Mouse (Mus musculus) heart, embryonic 14.5 days (tissue): ENCODE measurements around the gene Cdkl4. TPM values are rescaled to one million over a fixed set of nuclear protein-coding genes. Genes with fewer than 3 reads are reported as not detected.
"Not testable (repeated sequence)": the region's sequence is repeated elsewhere in the genome, so short reads cannot be mapped to it uniquely, and the experiment has no call there.

Source experiments
- ATAC-seq: fragments of 200-750 bp; cut with Nextera tagmentation; 2 replicates; pipeline ENCODE4 v1.8.0; 2017; ENCODE audit warnings: low read depth, moderate TSS enrichment; ENCODE audit not compliant: insufficient number of reproducible peaks, insufficient read depth, low FRiP score
- H3K27ac ChIP-seq, 2 experiments: fragments of 200-500 bp in 1 of 2; fragments of 300-500 bp in 1 of 2; sonication (generic) in 1 of 2; replicated peaks in 1 of 2; 2 replicates each; pipeline ENCODE4 v1.5.1; 2012 to 2014; ENCODE audit warnings: low read depth in 2 of 2, low read length in 2 of 2, control low read depth in 1 of 2, mild to moderate bottlenecking in 1 of 2, mixed read lengths in 1 of 2; ENCODE audit not compliant: control insufficient read depth in 1 of 2, insufficient read depth in 1 of 2
- H3K27me3 ChIP-seq: fragments of 300-500 bp; sonication (generic); 2 replicates; pipeline ENCODE4 v1.6.1; 2014; ENCODE audit warnings: mild to moderate bottlenecking, low read length, control low read depth; ENCODE audit not compliant: control insufficient read depth, insufficient read depth
- H3K36me3 ChIP-seq: fragments of 300-500 bp; sonication (generic); 2 replicates; pipeline ENCODE4 v1.6.1; 2014; ENCODE audit warnings: mild to moderate bottlenecking, control low read depth, low read length, mixed read lengths; ENCODE audit not compliant: control insufficient read depth, insufficient read depth
- H3K4me1 ChIP-seq, 2 experiments: fragments of 200-500 bp in 1 of 2; fragments of 300-500 bp in 1 of 2; sonication (generic) in 1 of 2; 2 replicates each; pipeline ENCODE4 v1.6.1; 2012 to 2014; ENCODE audit warnings: low read length in 2 of 2, control low read depth in 1 of 2, mixed read lengths in 1 of 2; ENCODE audit not compliant: control insufficient read depth in 2 of 2, insufficient read depth in 2 of 2
- H3K4me2 ChIP-seq: fragments of 300-500 bp; sonication (generic); 2 replicates; pipeline ENCODE4 v1.6.1; 2014; ENCODE audit warnings: mild to moderate bottlenecking, low read length
- H3K4me3 ChIP-seq, 2 experiments: fragments of 200-500 bp in 1 of 2; fragments of 300-500 bp in 1 of 2; sonication (generic) in 1 of 2; 2 replicates each; pipeline ENCODE4 v1.5.1; 2012 to 2014; ENCODE audit warnings: low read length in 2 of 2, mild to moderate bottlenecking in 2 of 2, control low read depth in 1 of 2, low read depth in 1 of 2, moderate library complexity in 1 of 2; ENCODE audit not compliant: control insufficient read depth in 1 of 2, insufficient read depth in 1 of 2
- H3K9ac ChIP-seq: fragments of 300-500 bp; sonication (generic); 2 replicates; pipeline ENCODE4 v1.6.1; 2014; ENCODE audit warnings: mild to moderate bottlenecking, low read length
- H3K9me3 ChIP-seq: fragments of 300-500 bp; sonication (generic); 2 replicates; pipeline ENCODE4 v1.6.1; 2016; ENCODE audit warnings: low read length, control low read depth; ENCODE audit not compliant: control insufficient read depth
- WGBS: fragments of 180-500 bp; shearing (Covaris S2); extraction: QIAGEN DNeasy Blood & Tissue Kit; methylation state at CpG from one replicate; pipeline ENCODE4 v1.1.7; 2014; 5-methylcytosine and 5-hydroxymethylcytosine counted together
- polyA plus RNA-seq: library from polyadenylated mRNA; unstranded; fragments of >200 nt; fragmentation: Nextera tagmentation; extraction: Ambion mirVana; gene quantifications from 2 replicates; pipeline ENCODE4 v1.2.1, GENCODE M21; 2014

The Cdkl4 gene
- polyA plus RNA-seq, 1 experiment from 2014 or later = not detected

DNA sequence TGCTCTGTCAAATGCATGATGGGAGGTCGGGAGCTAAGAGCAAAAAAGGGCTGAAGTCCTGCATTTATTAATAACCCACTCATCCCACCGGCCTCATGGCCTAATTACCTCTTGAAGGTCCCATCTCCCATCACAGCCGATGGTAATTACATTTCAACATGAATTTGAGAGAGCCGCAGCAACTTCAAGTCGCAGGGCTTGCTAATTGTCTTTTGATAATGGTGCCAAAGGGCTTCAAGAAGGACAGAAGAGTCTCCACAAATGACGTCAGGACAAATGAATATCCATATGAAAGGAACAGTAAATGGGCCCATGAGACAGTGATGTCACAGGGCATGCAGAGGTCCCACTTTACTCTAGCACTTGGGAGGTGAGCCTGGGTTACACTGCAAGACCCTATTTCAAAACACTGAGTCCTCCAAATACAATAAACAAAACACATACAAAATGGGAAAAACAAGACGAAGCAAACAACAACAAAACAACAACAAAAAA, 3.1 kb downstream of the Cdkl4 start:
- Histone ChIP-seq H3K4me3 (no peak overlapping the region), H3K9ac (no peak overlapping the region), H3K27ac (no peak overlapping the region), H3K4me2 (no peak overlapping the region), H3K27me3 (no peaks in the 10 kb centered on the region), H3K9me3 (no peaks in the 10 kb centered on the region), H3K4me1 (peaks cover 0 to 5% of the 10 kb centered on the region in 2 experiments; a peak in 3 of 4 replicates), H3K36me3 (peaks cover 2% of the 10 kb centered on the region; the same call in 1 of the 2 replicates)
- WGBS = 80% methylated on average over 7 of the region's 7 CpGs
- no peak for ATAC-seq

DNA sequence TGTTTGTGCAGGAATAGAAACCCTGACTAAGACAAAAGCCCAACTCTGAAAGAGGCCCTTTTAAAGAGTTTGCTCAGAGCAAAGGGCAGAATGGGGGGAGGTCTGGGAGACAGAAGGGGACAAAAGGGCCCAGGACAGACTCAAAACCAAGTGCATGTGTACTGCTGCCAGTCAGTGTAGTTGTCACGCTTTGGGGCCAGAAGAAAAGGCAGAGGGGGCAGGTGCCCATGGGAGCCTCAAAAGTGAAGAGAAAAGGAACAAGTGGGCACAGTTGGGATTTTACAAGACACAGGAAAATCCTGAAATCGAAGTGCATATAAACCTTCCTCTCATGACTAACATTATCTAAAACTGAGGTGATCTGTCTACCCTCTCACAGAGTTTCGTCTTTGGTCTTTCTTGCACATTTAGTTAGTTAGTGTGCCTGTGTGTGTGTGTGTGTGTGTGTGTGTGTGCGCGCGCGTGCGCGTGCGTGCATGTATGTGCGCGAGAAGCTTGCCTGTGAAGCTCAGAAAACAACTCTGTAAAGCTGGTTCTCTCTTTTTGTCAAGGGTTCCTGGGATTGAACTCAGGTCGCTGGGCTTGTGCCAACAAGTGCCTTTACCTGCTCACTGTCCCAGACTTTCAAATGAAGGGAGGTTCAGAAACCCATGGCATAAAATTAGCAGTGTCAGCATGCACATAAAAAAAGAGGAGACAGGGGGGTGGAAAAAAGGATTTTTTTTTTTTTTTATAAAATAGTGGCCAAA, 5.3 kb downstream of the Cdkl4 start:
- Histone ChIP-seq H3K4me3 (no peak overlapping the region), H3K27ac (no peak overlapping the region), H3K9me3 (no peaks in the 10 kb centered on the region), H3K27me3 (no peaks in the 10 kb centered on the region), H3K9ac (no peak overlapping the region), H3K36me3 (no peaks in the 10 kb centered on the region), H3K4me2 (no peak overlapping the region), H3K4me1 (peaks cover 0 to 1% of the 10 kb centered on the region in 2 experiments; a peak in 3 of 4 replicates)
- no peak for ATAC-seq
- WGBS = 90% methylated on average over 13 of the region's 13 CpGs

DNA sequence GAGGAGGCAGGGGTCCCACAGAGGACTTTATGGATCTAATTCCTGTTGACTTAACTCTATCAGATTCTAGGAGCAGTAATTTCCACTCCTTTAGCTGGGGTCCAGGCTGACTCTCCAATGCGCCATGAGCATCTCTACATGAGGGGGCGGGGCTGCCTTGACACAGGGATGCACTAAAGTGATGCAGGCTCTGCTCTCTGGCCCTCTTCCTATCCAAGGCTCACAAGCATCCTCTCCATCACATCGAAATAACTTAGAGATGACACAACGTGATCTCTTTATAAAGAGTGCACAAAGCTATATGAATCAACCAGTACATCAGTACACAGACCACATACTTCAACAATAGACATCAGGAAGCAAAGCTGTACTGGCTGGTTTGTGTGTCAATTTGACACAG, 6.2 kb downstream of the Cdkl4 start:
- no peak overlapping the region for H3K4me3 ChIP-seq
- no peaks in the 10 kb centered on the region for H3K9me3 ChIP-seq
- no peak overlapping the region for H3K4me2 ChIP-seq
- H3K27ac ChIP-seq = no peak overlapping the region
- H3K36me3 ChIP-seq = no peaks in the 10 kb centered on the region
- 89% methylated on average over 4 of the region's 4 CpGs for WGBS
- no peak overlapping the region for H3K9ac ChIP-seq
- no peak for ATAC-seq
- H3K27me3 ChIP-seq = no peaks in the 10 kb centered on the region
- no peaks in the 10 kb centered on the region for H3K4me1 ChIP-seq

DNA sequence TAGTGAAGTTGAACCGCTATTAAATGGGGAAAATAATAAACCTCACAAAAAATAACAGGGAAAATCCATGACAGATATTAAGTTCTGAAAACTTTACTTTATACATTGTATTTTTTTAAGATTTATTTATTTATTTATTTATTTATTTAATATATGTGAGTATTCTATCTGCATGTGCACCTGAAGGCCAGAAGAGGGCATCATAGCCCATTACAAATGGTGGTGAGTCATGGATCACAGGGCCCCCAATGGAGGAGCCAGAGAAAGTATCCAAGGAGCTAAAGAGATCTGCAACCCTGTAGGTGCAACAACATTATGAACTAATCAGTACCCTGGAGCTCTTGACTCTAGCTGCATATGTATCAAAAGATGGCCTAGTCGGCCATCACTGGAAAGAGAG, 7.9 kb downstream of the Cdkl4 start:
- WGBS = 92% methylated on average over 1 of the region's 2 CpGs
- not testable (repeated sequence) for ATAC-seq, H3K4me1 ChIP-seq

DNA sequence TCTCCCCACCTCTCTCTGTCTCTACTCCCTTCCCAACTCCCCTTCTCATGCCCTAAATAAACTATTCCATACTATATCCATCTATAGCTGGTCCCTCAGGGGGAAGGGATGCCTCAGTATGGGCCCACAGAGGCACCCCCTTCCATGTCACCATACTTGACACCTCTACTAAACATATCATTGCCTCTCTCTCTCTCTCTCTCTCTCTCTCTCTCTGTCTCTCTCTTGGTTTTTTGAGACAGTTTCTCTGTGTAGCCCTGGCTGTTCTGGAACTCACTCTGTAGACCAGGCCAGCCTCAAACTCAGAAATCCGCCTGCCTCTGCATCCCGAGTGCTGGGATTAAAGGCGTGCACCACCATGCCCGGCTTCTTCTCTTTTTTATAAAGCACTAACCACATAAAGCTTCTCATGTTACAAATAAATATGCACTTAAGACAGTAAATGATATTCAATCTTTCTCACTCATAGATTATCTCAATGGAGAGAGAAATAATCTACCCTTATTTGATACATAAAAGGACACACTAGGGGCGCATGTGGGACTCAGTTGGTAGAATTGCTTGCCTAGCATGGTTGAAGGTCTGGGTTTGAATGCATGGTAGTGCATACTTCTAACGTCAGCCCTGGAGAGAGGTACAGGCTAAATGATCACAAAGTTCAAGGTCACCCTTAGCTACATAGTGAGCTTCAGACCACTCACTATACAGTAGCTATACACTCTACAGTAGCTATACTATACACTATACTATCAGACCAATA, 8.6 kb downstream of the Cdkl4 start:
- H3K4me3 ChIP-seq = no peak overlapping the region
- no peak for ATAC-seq
- H3K27ac ChIP-seq = no peak overlapping the region
- H3K4me2 ChIP-seq = no peak overlapping the region
- no peaks in the 10 kb centered on the region for H3K4me1 ChIP-seq
- H3K27me3 ChIP-seq = no peaks in the 10 kb centered on the region
- no peaks in the 10 kb centered on the region for H3K36me3 ChIP-seq
- no peak overlapping the region for H3K9ac ChIP-seq
- WGBS = 87% methylated on average over 6 of the region's 6 CpGs
- 0 out of 2 replicates have a peak, but pooled peaks cover 8% of the 10 kb centered on the region for H3K9me3 ChIP-seq

More for the DNA sequence above, 7.9 kb downstream of the Cdkl4 start:
- not testable (repeated sequence) for H3K27ac ChIP-seq, H3K9ac ChIP-seq, H3K36me3 ChIP-seq, H3K27me3 ChIP-seq, H3K4me3 ChIP-seq, H3K9me3 ChIP-seq, H3K4me2 ChIP-seq

DNA sequence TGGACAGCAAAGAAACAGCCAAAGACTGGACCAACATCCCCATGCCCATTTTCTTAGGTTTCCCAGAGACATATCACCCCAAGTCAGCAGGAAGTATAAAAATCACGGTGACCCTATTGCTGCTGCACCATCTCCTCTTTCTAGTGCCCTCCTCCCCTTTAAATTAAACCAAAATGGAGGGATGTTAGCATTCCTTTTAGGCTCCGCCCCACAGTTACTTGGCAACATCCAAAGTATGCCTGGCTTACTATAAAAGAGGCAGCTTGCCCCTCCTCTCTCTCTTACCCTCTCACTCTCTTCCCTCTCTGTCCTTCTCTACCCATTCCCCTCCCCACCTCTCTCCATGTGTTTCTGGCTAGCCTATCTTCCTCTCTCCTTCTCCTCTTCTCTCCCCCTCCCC, 9.2 kb downstream of the Cdkl4 start:
- no peaks in the 10 kb centered on the region for H3K4me1 ChIP-seq
- WGBS = 86% methylated on average over 2 of the region's 2 CpGs
- H3K4me2 ChIP-seq = no peak overlapping the region
- no peak overlapping the region for H3K27ac ChIP-seq
- 0 out of 2 replicates have a peak, but pooled peaks cover 8% of the 10 kb centered on the region for H3K9me3 ChIP-seq
- H3K9ac ChIP-seq = no peak overlapping the region
- no peak for ATAC-seq
- no peak overlapping the region for H3K4me3 ChIP-seq
- H3K27me3 ChIP-seq = no peaks in the 10 kb centered on the region
- H3K36me3 ChIP-seq = no peaks in the 10 kb centered on the region

DNA sequence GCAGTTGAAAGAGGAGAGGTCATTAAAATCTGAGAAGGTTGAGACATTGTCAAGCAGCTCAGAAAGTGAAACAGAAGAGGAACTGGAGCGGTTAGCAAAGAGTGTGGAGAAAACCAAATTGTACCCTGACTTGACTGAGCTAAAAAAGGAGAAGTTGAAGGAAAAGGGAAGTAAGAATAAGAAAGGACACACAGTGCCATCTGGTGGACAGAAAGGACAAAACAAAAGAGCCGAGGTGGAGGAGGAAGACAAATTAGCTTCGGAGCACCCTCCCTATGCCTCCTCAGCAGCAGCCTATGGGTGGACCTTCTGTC, 13.0 kb downstream of the Cdkl4 start:
- H3K36me3 ChIP-seq = no peaks in the 10 kb centered on the region
- H3K4me3 ChIP-seq = no peak overlapping the region
- 68% methylated on average over 3 of the region's 3 CpGs for WGBS

More for the DNA sequence above, 13.0 kb downstream of the Cdkl4 start:
- H3K9me3 ChIP-seq = 0 out of 2 replicates have a peak, but pooled peaks cover 8% of the 10 kb centered on the region
- H3K27ac ChIP-seq = no peak overlapping the region
- no peak overlapping the region for H3K9ac ChIP-seq
- no peak for ATAC-seq
- no peaks in the 10 kb centered on the region for H3K27me3 ChIP-seq
- no peak overlapping the region for H3K4me2 ChIP-seq
- no peaks in the 10 kb centered on the region for H3K4me1 ChIP-seq
